ENCODE assay signal across 8 mouse cellular contexts in genomic region chr4:134713937-134714336, GRCm38 (mm10). TPM values are rescaled to one million over a fixed set of nuclear protein-coding genes. Genes with fewer than 3 reads are reported as not detected.
DNase-seq lines count a peak whose midpoint lies in the region; ATAC-seq and TF ChIP-seq lines count a peak whose summit lies in the region.

No protein-coding gene starts in this region.

- TF ChIP-seq EP300 in lung, postnatal 0 days (IDR thresholded peaks at IDR 0.05), result no peak

- TF ChIP-seq CTCF in lung, postnatal 0 days (IDR thresholded peaks at IDR 0.05), result peak; percentile 88

- H3K4me1 ChIP-seq in hindbrain, embryonic 11.5 days (replicated peaks; ENCODE audit: control insufficient read depth, insufficient read depth, low read length), result no peaks in the 10 kb centered on the region
- no peaks in the 10 kb centered on the region for H3K4me1 ChIP-seq in lung, postnatal 0 days (ENCODE audit: insufficient read depth, low read depth, low read length)

- H3K9me3 ChIP-seq in hindbrain, embryonic 11.5 days (ENCODE audit: control insufficient read depth, low read length), result no peaks in the 10 kb centered on the region
- H3K9me3 ChIP-seq in lung, postnatal 0 days (ENCODE audit: low read length), result no peaks in the 10 kb centered on the region

- no peaks in the 10 kb centered on the region for H3K27me3 ChIP-seq in hindbrain, embryonic 11.5 days (ENCODE audit: control insufficient read depth, insufficient read depth, low read length)
- no peaks in the 10 kb centered on the region for H3K27me3 ChIP-seq in lung, postnatal 0 days (replicated peaks; ENCODE audit: insufficient read depth, low read length)

- no peaks in the 10 kb centered on the region for H3K36me3 ChIP-seq in hindbrain, embryonic 11.5 days (ENCODE audit: control insufficient read depth, insufficient read depth, low read length)
- H3K36me3 ChIP-seq in lung, postnatal 0 days (ENCODE audit: insufficient read depth, low read length), result no peaks in the 10 kb centered on the region

- H3K9ac ChIP-seq in hindbrain, embryonic 11.5 days (ENCODE audit: low read depth, low read length), result no peak overlapping the region
- no peak overlapping the region for H3K9ac ChIP-seq in lung, postnatal 0 days (replicated peaks; ENCODE audit: low read depth)

- no peak overlapping the region for H3K4me2 ChIP-seq in hindbrain, embryonic 11.5 days (replicated peaks; ENCODE audit: low read depth, low read length)
- no peak overlapping the region for H3K4me2 ChIP-seq in lung, postnatal 0 days (replicated peaks; ENCODE audit: low read depth, low read length)

- peak; percentile 65 for ATAC-seq in hindbrain, embryonic 11.5 days (ENCODE audit: low FRiP score)
- peak; percentile 92 for ATAC-seq in lung, postnatal 0 days

- no peak overlapping the region for H3K4me3 ChIP-seq in hindbrain, embryonic 11.5 days (ENCODE audit: low read depth, low read length)
- H3K4me3 ChIP-seq in lung, postnatal 0 days (ENCODE audit: low read depth, low read length), result no peak overlapping the region

- no peak overlapping the region for H3K27ac ChIP-seq in hindbrain, embryonic 11.5 days (ENCODE audit: low read depth, low read length)
- no peak overlapping the region for H3K27ac ChIP-seq in lung, postnatal 0 days (ENCODE audit: low read length)

- 5% methylated on average over 8 of the region's 8 CpGs for WGBS in hindbrain, embryonic 11.5 days
- 7% methylated on average over 8 of the region's 8 CpGs for WGBS in lung, postnatal 0 days

- peak; percentile 93 for DNase-seq in NIH3T3 (ENCODE audit: low read depth)
- DNase-seq in cerebellum, adult 9-11 months, result peak; percentile 82
- DNase-seq in frontal cortex, adult 2 months (ENCODE audit: extremely low spot score in 1 of 2, low spot score in 1 of 2), result peak; percentile 35 to 89
- DNase-seq in hindbrain, embryonic 11.5 days (ENCODE audit: low spot score), result peak; percentile 84
- peak; percentile 83 to 87 for DNase-seq in layer of hippocampus, postnatal 10 days (ENCODE audit: low spot score in 2 of 2)
- peak; percentile 91 for DNase-seq in lung, postnatal 0 days (ENCODE audit: low spot score)
- peak; percentile 78 for DNase-seq in ovary, postnatal 36 days (ENCODE audit: low spot score)
- DNase-seq in thymus, postnatal 14 days, result peak; percentile 86

RNA-seq across cellular contexts. Expression of gene Man1c1, which starts 9.8 kb away (rescaled TPM):
- polyA plus RNA-seq in frontal cortex, adult 2 months (2012; rRNA removed), result 17.2 and 20.6 TPM in 2 replicates
- 3.8 and 5.3 TPM in 2 replicates for polyA plus RNA-seq in hindbrain, embryonic 11.5 days (2014; fragmentation: Nextera tagmentation; extraction: Ambion mirVana)
- 10 to 100 TPM; 14.2 to 16.3 TPM for total RNA-seq in layer of hippocampus, postnatal 10 days (2021)
- polyA plus RNA-seq in lung, postnatal 0 days (2015; fragmentation: Nextera tagmentation; extraction: Ambion mirVana), result 2.9 and 3.0 TPM in 2 replicates

RNA-seq across cellular contexts. Expression of gene Ldlrap1, which starts 53.9 kb away (rescaled TPM):
- polyA plus RNA-seq in frontal cortex, adult 2 months (2012; rRNA removed), result 2.8 and 2.9 TPM in 2 replicates
- polyA plus RNA-seq in hindbrain, embryonic 11.5 days (2014; fragmentation: Nextera tagmentation; extraction: Ambion mirVana), result 4.3 and 5.6 TPM in 2 replicates
- 1 to 10 TPM; 2.7 to 3.2 TPM for total RNA-seq in layer of hippocampus, postnatal 10 days (2021)
- polyA plus RNA-seq in lung, postnatal 0 days (2015; fragmentation: Nextera tagmentation; extraction: Ambion mirVana), result 23.5 and 24.4 TPM in 2 replicates
